Mouse (Mus musculus) forebrain, embryonic 16.5 days (tissue): Measurements from ENCODE around the gene Pex5l. TPM values are rescaled to one million over a fixed set of nuclear protein-coding genes. Genes with fewer than 3 reads are reported as not detected.

Experiments
- ATAC-seq: fragments of 200-750 bp; cut with Nextera tagmentation; 2 replicates; pipeline ENCODE4 v1.8.0; 2017; ENCODE audit warnings: mild to moderate bottlenecking, moderate library complexity
- H3K27ac ChIP-seq: fragments of 300-500 bp; sonication (generic); 2 replicates; pipeline ENCODE4 v1.5.1; 2014; ENCODE audit warnings: low read length, control low read depth
- H3K27me3 ChIP-seq: fragments of 300-500 bp; sonication (generic); replicated peaks from 2 replicates; pipeline ENCODE4 v1.6.1; 2014; ENCODE audit warnings: low read length; ENCODE audit not compliant: control insufficient read depth, insufficient read depth
- H3K36me3 ChIP-seq: fragments of 300-500 bp; sonication (generic); 2 replicates; pipeline ENCODE4 v1.6.1; 2014; ENCODE audit not compliant: control insufficient read depth, insufficient read depth
- H3K4me1 ChIP-seq: fragments of 300-500 bp; sonication (generic); replicated peaks from 2 replicates; pipeline ENCODE4 v1.6.1; 2014; ENCODE audit warnings: low read length; ENCODE audit not compliant: control insufficient read depth, insufficient read depth
- H3K4me2 ChIP-seq: fragments of 300-500 bp; sonication (generic); 2 replicates; pipeline ENCODE4 v1.6.1; 2014; ENCODE audit warnings: mild to moderate bottlenecking, low read length, control low read depth
- H3K4me3 ChIP-seq: fragments of 300-500 bp; sonication (generic); replicated peaks from 2 replicates; pipeline ENCODE4 v1.5.1; 2014; ENCODE audit warnings: mild to moderate bottlenecking, low read length, control low read depth
- H3K9ac ChIP-seq: fragments of 300-500 bp; sonication (generic); replicated peaks from 2 replicates; pipeline ENCODE4 v1.6.1; 2014; ENCODE audit warnings: low read depth, low read length, control low read depth
- H3K9me3 ChIP-seq: fragments of 300-500 bp; sonication (generic); 2 replicates; pipeline ENCODE4 v1.6.1; 2016; ENCODE audit warnings: low read length; ENCODE audit not compliant: control insufficient read depth
- WGBS: fragments of 180-500 bp; shearing (Covaris S2); extraction: QIAGEN DNeasy Blood & Tissue Kit; methylation state at CpG from one replicate; pipeline ENCODE4 v1.1.7; 2014; 5-methylcytosine and 5-hydroxymethylcytosine counted together
- polyA plus RNA-seq: library from polyadenylated mRNA; unstranded; fragments of >200 nt; fragmentation: Nextera tagmentation; extraction: Ambion mirVana; gene quantifications from 2 replicates; pipeline ENCODE4 v1.2.1, GENCODE M21; 2015

The Pex5l gene
- polyA plus RNA-seq, 1 experiment from 2014 or later = 1.9 TPM

- no peak for ATAC-seq
Observed at GRCm38 (mm10) chr3:33075696-33076095, 67.4 kb downstream of the Pex5l start.

GRCm38 (mm10) chr3:33074266-33074981 lies 68.6 kb downstream of the Pex5l start:
- peak; percentile 62 for ATAC-seq
- 0 out of 2 replicates have a peak, but pooled peaks cover 5% of the 10 kb centered on the region for H3K4me1 ChIP-seq

More at GRCm38 (mm10) chr3:33075696-33076095, 67.4 kb downstream of the Pex5l start:
- H3K36me3 ChIP-seq = no peaks in the 10 kb centered on the region
- H3K27me3 ChIP-seq = no peaks in the 10 kb centered on the region
- no peak overlapping the region for H3K4me3 ChIP-seq
- no peak overlapping the region for H3K4me2 ChIP-seq
- 0 out of 2 replicates have a peak, but pooled peaks cover 5% of the 10 kb centered on the region for H3K4me1 ChIP-seq
- no peak overlapping the region for H3K9ac ChIP-seq
- no peak overlapping the region for H3K27ac ChIP-seq
- no peaks in the 10 kb centered on the region for H3K9me3 ChIP-seq
- WGBS = 74% methylated on average over 2 of the region's 2 CpGs

GRCm38 (mm10) chr3:33073905-33074265 lies 69.2 kb downstream of the Pex5l start:
- ATAC-seq = no peak

More at GRCm38 (mm10) chr3:33074266-33074981, 68.6 kb downstream of the Pex5l start:
- Histone ChIP-seq H3K4me3 (no peak overlapping the region), H3K4me2 (no peak overlapping the region), H3K9me3 (no peaks in the 10 kb centered on the region), H3K36me3 (no peaks in the 10 kb centered on the region), H3K27me3 (no peaks in the 10 kb centered on the region), H3K9ac (no peak overlapping the region), H3K27ac (no peak overlapping the region)
- WGBS = 47% methylated on average over 10 of the region's 10 CpGs

GRCm38 (mm10) chr3:33070771-33071170 lies 72.3 kb downstream of the Pex5l start:
- Histone ChIP-seq H3K4me3 (no peak overlapping the region), H3K27me3 (no peaks in the 10 kb centered on the region), H3K9me3 (no peaks in the 10 kb centered on the region), H3K4me1 (0 out of 2 replicates have a peak, but pooled peaks cover 5% of the 10 kb centered on the region), H3K27ac (no peak overlapping the region), H3K36me3 (no peaks in the 10 kb centered on the region), H3K4me2 (no peak overlapping the region), H3K9ac (no peak overlapping the region)
- 68% methylated on average over 6 of the region's 6 CpGs for WGBS
- no peak for ATAC-seq

More at GRCm38 (mm10) chr3:33073905-33074265, 69.2 kb downstream of the Pex5l start:
- Histone ChIP-seq H3K27ac (no peak overlapping the region), H3K4me1 (0 out of 2 replicates have a peak, but pooled peaks cover 5% of the 10 kb centered on the region), H3K36me3 (no peaks in the 10 kb centered on the region), H3K9ac (no peak overlapping the region), H3K4me2 (no peak overlapping the region), H3K27me3 (no peaks in the 10 kb centered on the region), H3K9me3 (no peaks in the 10 kb centered on the region), H3K4me3 (no peak overlapping the region)
- 62% methylated on average over 1 of the region's 1 CpGs for WGBS

GRCm38 (mm10) chr3:33068146-33068545 lies 74.9 kb downstream of the Pex5l start:
- Histone ChIP-seq H3K9me3 (no peaks in the 10 kb centered on the region), H3K36me3 (no peaks in the 10 kb centered on the region), H3K4me2 (no peak overlapping the region), H3K27me3 (no peaks in the 10 kb centered on the region), H3K4me3 (no peak overlapping the region), H3K27ac (no peak overlapping the region), H3K4me1 (peaks cover 10% of the 10 kb centered on the region), H3K9ac (no peak overlapping the region)
- WGBS = 66% methylated on average over 5 of the region's 5 CpGs
- ATAC-seq = no peak

- peak; percentile 73 for ATAC-seq
- H3K27ac ChIP-seq = no peak overlapping the region
- WGBS = 6% methylated on average over 6 of the region's 6 CpGs
Observed at GRCm38 (mm10) chr3:33063590-33063989, 79.5 kb downstream of the Pex5l start.

GRCm38 (mm10) chr3:33061428-33061827 lies 81.6 kb downstream of the Pex5l start:
- no peaks in the 10 kb centered on the region for H3K9me3 ChIP-seq
- no peak overlapping the region for H3K9ac ChIP-seq
- WGBS = 22% methylated on average over 2 of the region's 2 CpGs
- no peak overlapping the region for H3K4me3 ChIP-seq
- no peaks in the 10 kb centered on the region for H3K27me3 ChIP-seq
- H3K27ac ChIP-seq = no peak overlapping the region
- H3K4me2 ChIP-seq = no peak overlapping the region
- no peaks in the 10 kb centered on the region for H3K36me3 ChIP-seq
- no peak for ATAC-seq
- peaks cover 18% of the 10 kb centered on the region for H3K4me1 ChIP-seq

More at GRCm38 (mm10) chr3:33063590-33063989, 79.5 kb downstream of the Pex5l start:
- no peaks in the 10 kb centered on the region for H3K36me3 ChIP-seq
- H3K9ac ChIP-seq = no peak overlapping the region
- H3K4me3 ChIP-seq = no peak overlapping the region
- no peak overlapping the region for H3K4me2 ChIP-seq
- no peaks in the 10 kb centered on the region for H3K9me3 ChIP-seq
- no peaks in the 10 kb centered on the region for H3K27me3 ChIP-seq
- H3K4me1 ChIP-seq = peaks cover 18% of the 10 kb centered on the region

- H3K27me3 ChIP-seq = no peaks in the 10 kb centered on the region
- WGBS = 58% methylated on average over 4 of the region's 4 CpGs
- H3K9ac ChIP-seq = no peak overlapping the region
- no peaks in the 10 kb centered on the region for H3K36me3 ChIP-seq
- H3K9me3 ChIP-seq = no peaks in the 10 kb centered on the region
- no peak overlapping the region for H3K4me3 ChIP-seq
- ATAC-seq = no peak
- H3K4me2 ChIP-seq = no peak overlapping the region
- H3K27ac ChIP-seq = no peak overlapping the region
- H3K4me1 ChIP-seq = peaks cover 18% of the 10 kb centered on the region
Observed at GRCm38 (mm10) chr3:33061016-33061415, 82.0 kb downstream of the Pex5l start.

- Histone ChIP-seq H3K27me3 (no peaks in the 10 kb centered on the region), H3K4me1 (peaks cover 18% of the 10 kb centered on the region), H3K4me3 (no peak overlapping the region), H3K36me3 (no peaks in the 10 kb centered on the region), H3K27ac (no peak overlapping the region), H3K9ac (no peak overlapping the region; the same call in 1 of the 2 replicates), H3K4me2 (0 out of 2 replicates have a peak overlapping the region, but pooled peaks have one; percentile 8), H3K9me3 (no peaks in the 10 kb centered on the region)
- WGBS = 30% methylated on average over 7 of the region's 7 CpGs
- no peak for ATAC-seq
Observed at GRCm38 (mm10) chr3:33060343-33060937, 82.6 kb downstream of the Pex5l start.
